Mouse (Mus musculus) heart, postnatal 0 days (tissue): ENCODE data around the gene Gm2115. TPM values are rescaled to one million over a fixed set of nuclear protein-coding genes. Genes with fewer than 3 reads are reported as not detected.

Source experiments
- ATAC-seq: fragments of 200-750 bp; cut with Nextera tagmentation; 2 replicates; pipeline ENCODE4 v1.8.0; 2017; ENCODE audit warnings: low read depth, moderate number of reproducible peaks, moderate library complexity; ENCODE audit not compliant: insufficient read depth
- DNase-seq: peaks from one replicate; pipeline ENCODE4 v3.0.0-alpha.2; 2016; ENCODE audit warnings: low spot score
- H3K27ac ChIP-seq: fragments of 300-500 bp; sonication (generic); 2 replicates; pipeline ENCODE4 v1.5.1; 2014; ENCODE audit warnings: low read depth, mild to moderate bottlenecking
- H3K27me3 ChIP-seq: fragments of 300-500 bp; sonication (generic); 2 replicates; pipeline ENCODE4 v1.6.1; 2014; ENCODE audit warnings: low read length, mixed read lengths; ENCODE audit not compliant: control insufficient read depth, insufficient read depth
- H3K36me3 ChIP-seq: fragments of 300-500 bp; sonication (generic); replicated peaks from 2 replicates; pipeline ENCODE4 v1.6.1; 2014; ENCODE audit warnings: low read length, mixed read lengths; ENCODE audit not compliant: control insufficient read depth, insufficient read depth
- H3K4me1 ChIP-seq: fragments of 300-500 bp; sonication (generic); 2 replicates; pipeline ENCODE4 v1.6.1; 2014; ENCODE audit warnings: antibody characterized with exemption; ENCODE audit not compliant: control insufficient read depth, insufficient read depth
- H3K4me2 ChIP-seq: fragments of 300-500 bp; sonication (generic); 2 replicates; pipeline ENCODE4 v1.6.1; 2014; ENCODE audit warnings: low read depth, mild to moderate bottlenecking, low read length, moderate library complexity
- H3K4me3 ChIP-seq: fragments of 300-500 bp; sonication (generic); 2 replicates; pipeline ENCODE4 v1.5.1; 2014; ENCODE audit warnings: low read depth, low read length
- H3K9ac ChIP-seq: fragments of 300-500 bp; sonication (generic); replicated peaks from 2 replicates; pipeline ENCODE4 v1.6.1; 2014; ENCODE audit warnings: low read depth, low read length, mixed read lengths
- H3K9me3 ChIP-seq: fragments of 300-500 bp; sonication (generic); replicated peaks from 2 replicates; pipeline ENCODE4 v1.6.1; 2016; ENCODE audit warnings: low read length; ENCODE audit not compliant: control insufficient read depth
- CTCF ChIP-seq: IDR thresholded peaks from 2 replicates; pipeline ENCODE4 v1.5.1; 2016; ENCODE audit warnings: antibody characterized with exemption, control low read depth, low read depth
- EP300 ChIP-seq: IDR thresholded peaks from 2 replicates; pipeline ENCODE4 v1.6.1; 2016; ENCODE audit warnings: antibody characterized with exemption, low read depth
- WGBS: fragments of 180-500 bp; shearing (Covaris S2); extraction: QIAGEN DNeasy Blood & Tissue Kit; methylation state at CpG from one replicate; pipeline ENCODE4 v1.1.7; 2014; 5-methylcytosine and 5-hydroxymethylcytosine counted together
- polyA plus RNA-seq: library from polyadenylated mRNA; unstranded; fragments of >200 nt; fragmentation: Nextera tagmentation; extraction: Ambion mirVana; gene quantifications from 2 replicates; pipeline ENCODE4 v1.2.1, GENCODE M21; 2015
- total RNA-seq: library from RNA; depleted of rRNA; stranded (reverse); fragments of >200 nt; gene quantifications from 2 replicates; pipeline ENCODE4 v1.2.3, GENCODE M21; 2014; ENCODE audit warnings: low replicate concordance

The Gm2115 gene
- total and polyA plus RNA-seq, 2 experiments from 2014 or later: 1.1 TPM; not detected in 1

DNA sequence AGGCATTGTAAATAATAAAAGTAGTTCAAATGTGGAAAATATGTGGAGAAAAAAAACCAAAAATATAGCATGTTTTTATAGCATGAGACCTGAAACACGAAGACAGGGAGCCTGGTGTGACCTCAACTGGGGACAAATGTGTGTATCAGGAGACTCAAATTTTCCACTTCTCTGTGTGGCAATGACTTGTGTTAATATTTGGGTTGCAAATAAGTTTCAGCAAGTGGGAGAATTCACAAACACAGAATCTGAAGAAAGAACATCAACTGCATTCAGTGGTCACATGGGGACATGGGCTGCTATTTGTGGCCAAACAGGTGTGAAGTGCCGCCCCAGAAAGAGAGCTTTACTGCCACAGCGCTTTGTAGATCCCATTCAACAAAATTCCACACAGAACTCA is 67.9 kb downstream of the Gm2115 start:
- TF ChIP-seq EP300 (no peak), CTCF (no peak)
- Histone ChIP-seq H3K27ac (no peak overlapping the region), H3K9ac (no peak overlapping the region), H3K27me3 (no peaks in the 10 kb centered on the region), H3K36me3 (no peaks in the 10 kb centered on the region), H3K9me3 (no peaks in the 10 kb centered on the region), H3K4me3 (no peak overlapping the region), H3K4me2 (no peak overlapping the region), H3K4me1 (no peaks in the 10 kb centered on the region)
- DNase-seq (no peak), ATAC-seq (no peak)
- WGBS: 74% methylated on average over 3 of the region's 3 CpGs

DNA sequence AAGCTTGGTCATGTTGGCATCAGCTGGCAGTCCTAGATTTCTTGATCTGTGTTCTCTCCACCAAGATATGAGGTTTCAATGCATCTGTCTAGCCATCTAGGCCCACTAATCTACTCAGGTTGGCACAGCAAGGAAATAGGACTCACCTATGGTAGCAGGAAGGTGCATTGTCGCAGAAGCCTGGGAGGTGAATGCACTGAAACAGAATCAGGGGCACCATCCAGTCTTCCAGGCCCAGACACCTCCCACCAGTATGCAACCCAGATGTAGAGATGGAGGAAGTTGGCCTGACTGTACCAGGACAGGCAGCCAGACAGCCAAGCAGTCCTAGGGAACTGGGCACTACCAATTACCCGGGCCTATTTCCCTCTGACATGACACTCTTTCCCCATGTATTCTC is 71.9 kb downstream of the Gm2115 start:
- Histone ChIP-seq H3K4me3 (no peak overlapping the region), H3K9me3 (no peaks in the 10 kb centered on the region), H3K27ac (no peak overlapping the region), H3K4me2 (no peak overlapping the region), H3K9ac (no peak overlapping the region), H3K36me3 (no peaks in the 10 kb centered on the region), H3K4me1 (no peaks in the 10 kb centered on the region), H3K27me3 (no peaks in the 10 kb centered on the region)
- no peak for TF ChIP-seq EP300
- no peak for TF ChIP-seq CTCF
- 92% methylated on average over 2 of the region's 2 CpGs for WGBS
- ATAC-seq (no peak), DNase-seq (no peak)

DNA sequence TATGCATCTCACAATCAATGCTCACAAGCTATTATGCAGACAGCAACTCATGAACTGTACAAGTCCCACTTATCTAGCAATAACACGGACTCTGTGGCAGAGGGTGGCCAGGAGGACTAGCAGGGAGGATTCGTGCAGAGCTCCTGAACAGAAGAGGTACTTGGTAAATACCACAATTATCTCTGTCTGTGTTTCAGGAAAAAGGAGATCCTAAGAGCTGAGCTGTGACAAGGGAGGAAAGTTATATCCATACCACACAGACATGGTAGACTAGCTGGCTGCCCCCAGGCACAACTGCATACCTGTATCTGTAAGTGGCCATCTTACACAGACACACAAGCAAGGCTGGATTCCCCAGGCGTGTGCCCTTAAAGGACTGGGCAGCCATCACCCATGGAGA is 72.6 kb downstream of the Gm2115 start:
- Histone ChIP-seq H3K9ac (no peak overlapping the region), H3K27me3 (no peaks in the 10 kb centered on the region), H3K4me1 (no peaks in the 10 kb centered on the region), H3K9me3 (no peaks in the 10 kb centered on the region), H3K4me2 (no peak overlapping the region), H3K4me3 (no peak overlapping the region), H3K27ac (no peak overlapping the region), H3K36me3 (no peaks in the 10 kb centered on the region)
- WGBS: 70% methylated on average over 3 of the region's 3 CpGs
- no peak for DNase-seq
- ATAC-seq: no peak
- TF ChIP-seq EP300 (no peak), CTCF (no peak)

DNA sequence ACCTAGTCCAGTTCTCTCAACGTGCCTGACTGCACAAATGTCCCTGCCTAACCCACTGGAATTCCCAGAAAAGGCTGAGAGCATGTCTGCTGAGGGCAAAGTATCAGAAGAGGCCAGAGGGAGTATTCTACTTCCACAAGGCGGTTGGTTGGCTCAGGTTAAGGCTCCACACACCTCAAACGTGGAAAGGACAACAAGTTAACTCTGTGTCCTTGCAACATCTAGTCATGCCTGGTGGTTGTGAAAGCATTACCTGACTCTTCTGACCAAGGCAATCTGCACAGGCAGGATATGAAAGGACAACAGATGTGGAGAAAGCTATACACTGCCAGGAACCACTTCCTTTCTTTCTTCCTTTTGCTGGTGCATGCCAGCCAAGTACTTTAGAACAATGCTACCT is 75.7 kb downstream of the Gm2115 start:
- Histone ChIP-seq H3K9me3 (no peaks in the 10 kb centered on the region), H3K36me3 (no peaks in the 10 kb centered on the region), H3K9ac (no peak overlapping the region), H3K4me2 (no peak overlapping the region), H3K4me1 (no peaks in the 10 kb centered on the region), H3K27ac (no peak overlapping the region), H3K4me3 (no peak overlapping the region), H3K27me3 (no peaks in the 10 kb centered on the region)
- WGBS: 74% methylated on average over 3 of the region's 3 CpGs
- no peak for ATAC-seq
- no peak for DNase-seq
- TF ChIP-seq EP300 (no peak), CTCF (no peak)

DNA sequence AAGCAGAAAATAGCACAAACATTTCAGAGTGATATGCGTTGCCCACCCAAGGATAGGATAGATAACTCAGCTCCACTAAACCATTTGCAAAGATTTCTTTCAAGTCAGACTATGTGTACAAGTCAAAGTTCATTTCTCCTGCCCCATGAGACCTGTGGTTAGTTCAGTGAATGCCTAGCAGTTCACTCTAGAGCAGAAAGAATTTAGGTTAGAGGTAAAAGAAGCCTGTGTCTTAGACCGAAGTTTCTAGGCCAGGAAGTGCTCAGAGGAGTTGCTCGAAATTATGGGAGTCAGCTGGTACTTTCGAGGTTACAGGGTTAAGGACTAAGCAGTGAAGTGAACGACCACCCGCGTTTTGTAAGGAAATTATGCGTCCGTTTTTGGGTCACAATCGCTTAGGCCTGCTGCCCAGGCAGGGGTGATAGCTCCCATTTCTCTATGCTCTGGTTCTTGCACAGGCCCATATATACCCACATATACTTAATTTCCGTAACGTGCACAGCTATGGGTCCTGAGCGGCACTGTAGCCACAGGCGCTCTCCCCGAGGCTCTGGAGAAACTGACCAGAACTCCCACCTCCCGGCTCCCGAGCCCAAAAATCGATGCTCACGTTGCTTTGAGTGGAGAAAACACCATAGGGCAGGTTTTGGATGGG is 76.4 kb downstream of the Gm2115 start:
- TF ChIP-seq EP300 (no peak), CTCF (no peak)
- peak overlapping the region; percentile 41 for H3K9ac ChIP-seq
- no peaks in the 10 kb centered on the region for H3K4me1 ChIP-seq
- H3K4me2 ChIP-seq: peak overlapping the region; percentile 98
- DNase-seq (no peak), ATAC-seq (0 out of 2 replicates have a peak, but pooled peaks have one; percentile 35)
- H3K36me3 ChIP-seq: no peaks in the 10 kb centered on the region
- H3K9me3 ChIP-seq: no peaks in the 10 kb centered on the region
- WGBS: 13% methylated on average over 19 of the region's 19 CpGs
- no peak overlapping the region for H3K27ac ChIP-seq
- peak overlapping the region; percentile 59 for H3K4me3 ChIP-seq
- no peaks in the 10 kb centered on the region for H3K27me3 ChIP-seq
